Mouse (Mus musculus) forebrain, embryonic 16.5 days (tissue): ENCODE data around the gene Slc12a1. TPM values are rescaled to one million over a fixed set of nuclear protein-coding genes. Genes with fewer than 3 reads are reported as not detected.

Experiments used
- ATAC-seq: fragments of 200-750 bp; cut with Nextera tagmentation; 2 replicates; pipeline ENCODE4 v1.8.0; 2017; ENCODE audit warnings: mild to moderate bottlenecking, moderate library complexity
- H3K27ac ChIP-seq: fragments of 300-500 bp; sonication (generic); 2 replicates; pipeline ENCODE4 v1.5.1; 2014; ENCODE audit warnings: low read length, control low read depth
- H3K27me3 ChIP-seq: fragments of 300-500 bp; sonication (generic); replicated peaks from 2 replicates; pipeline ENCODE4 v1.6.1; 2014; ENCODE audit warnings: low read length; ENCODE audit not compliant: control insufficient read depth, insufficient read depth
- H3K36me3 ChIP-seq: fragments of 300-500 bp; sonication (generic); 2 replicates; pipeline ENCODE4 v1.6.1; 2014; ENCODE audit not compliant: control insufficient read depth, insufficient read depth
- H3K4me1 ChIP-seq: fragments of 300-500 bp; sonication (generic); replicated peaks from 2 replicates; pipeline ENCODE4 v1.6.1; 2014; ENCODE audit warnings: low read length; ENCODE audit not compliant: control insufficient read depth, insufficient read depth
- H3K4me2 ChIP-seq: fragments of 300-500 bp; sonication (generic); 2 replicates; pipeline ENCODE4 v1.6.1; 2014; ENCODE audit warnings: mild to moderate bottlenecking, low read length, control low read depth
- H3K4me3 ChIP-seq: fragments of 300-500 bp; sonication (generic); replicated peaks from 2 replicates; pipeline ENCODE4 v1.5.1; 2014; ENCODE audit warnings: mild to moderate bottlenecking, low read length, control low read depth
- H3K9ac ChIP-seq: fragments of 300-500 bp; sonication (generic); replicated peaks from 2 replicates; pipeline ENCODE4 v1.6.1; 2014; ENCODE audit warnings: low read depth, low read length, control low read depth
- H3K9me3 ChIP-seq: fragments of 300-500 bp; sonication (generic); 2 replicates; pipeline ENCODE4 v1.6.1; 2016; ENCODE audit warnings: low read length; ENCODE audit not compliant: control insufficient read depth
- WGBS: fragments of 180-500 bp; shearing (Covaris S2); extraction: QIAGEN DNeasy Blood & Tissue Kit; methylation state at CpG from one replicate; pipeline ENCODE4 v1.1.7; 2014; 5-methylcytosine and 5-hydroxymethylcytosine counted together
- polyA plus RNA-seq: library from polyadenylated mRNA; unstranded; fragments of >200 nt; fragmentation: Nextera tagmentation; extraction: Ambion mirVana; gene quantifications from 2 replicates; pipeline ENCODE4 v1.2.1, GENCODE M21; 2015

Gene Slc12a1
- polyA plus RNA-seq, 1 experiment from 2014 or later: 0.04 TPM

- no peaks in the 10 kb centered on the region for H3K27me3 ChIP-seq
- no peak overlapping the region for H3K27ac ChIP-seq
- WGBS: 84% methylated on average over 14 of the region's 14 CpGs
- peaks cover 3% of the 10 kb centered on the region; the same call in 1 of the 2 replicates for H3K9me3 ChIP-seq
- H3K36me3 ChIP-seq: peaks cover 12% of the 10 kb centered on the region
- no peak for ATAC-seq
- H3K4me3 ChIP-seq: no peak overlapping the region
- H3K4me2 ChIP-seq: no peak overlapping the region
- peaks cover 4% of the 10 kb centered on the region for H3K4me1 ChIP-seq
- H3K9ac ChIP-seq: no peak overlapping the region
These were observed 107.2 kb downstream of the Slc12a1 start for GRCm38 (mm10) chr2:125259230-125260120.

- H3K9ac ChIP-seq: no peak overlapping the region
- ATAC-seq: no peak
- H3K4me1 ChIP-seq: peaks cover 4% of the 10 kb centered on the region
- WGBS: 85% methylated on average over 2 of the region's 2 CpGs
- no peak overlapping the region for H3K4me2 ChIP-seq
- peaks cover 9% of the 10 kb centered on the region for H3K36me3 ChIP-seq
- H3K27ac ChIP-seq: no peak overlapping the region
- no peaks in the 10 kb centered on the region for H3K27me3 ChIP-seq
- H3K9me3 ChIP-seq: no peaks in the 10 kb centered on the region
- no peak overlapping the region for H3K4me3 ChIP-seq
These were observed 108.0 kb downstream of the Slc12a1 start for GRCm38 (mm10) chr2:125260326-125260725.

- Histone ChIP-seq H3K4me2 (no peak overlapping the region), H3K27ac (no peak overlapping the region), H3K4me3 (no peak overlapping the region), H3K36me3 (no peaks in the 10 kb centered on the region), H3K4me1 (peaks cover 4% of the 10 kb centered on the region), H3K9ac (no peak overlapping the region), H3K27me3 (no peaks in the 10 kb centered on the region), H3K9me3 (no peaks in the 10 kb centered on the region)
- WGBS: 23% methylated on average over 5 of the region's 5 CpGs
- ATAC-seq: no peak
These were observed 110.8 kb downstream of the Slc12a1 start for GRCm38 (mm10) chr2:125263056-125263455.

- Histone ChIP-seq H3K9me3 (no peaks in the 10 kb centered on the region), H3K27ac (no peak overlapping the region), H3K27me3 (no peaks in the 10 kb centered on the region), H3K36me3 (no peaks in the 10 kb centered on the region), H3K4me1 (peaks cover 4% of the 10 kb centered on the region), H3K9ac (no peak overlapping the region), H3K4me2 (no peak overlapping the region), H3K4me3 (no peak overlapping the region)
- 20% methylated on average over 9 of the region's 9 CpGs for WGBS
- no peak for ATAC-seq
These were observed 111.4 kb downstream of the Slc12a1 start for GRCm38 (mm10) chr2:125263753-125264152.

- H3K4me2 ChIP-seq: no peak overlapping the region
- no peaks in the 10 kb centered on the region for H3K36me3 ChIP-seq
- no peak for ATAC-seq
- H3K4me3 ChIP-seq: no peak overlapping the region
- H3K9ac ChIP-seq: no peak overlapping the region
- H3K4me1 ChIP-seq: peaks cover 4% of the 10 kb centered on the region
- H3K27ac ChIP-seq: no peak overlapping the region
- H3K27me3 ChIP-seq: no peaks in the 10 kb centered on the region
- 80% methylated on average over 1 of the region's 1 CpGs for WGBS
- H3K9me3 ChIP-seq: 0 out of 2 replicates have a peak, but pooled peaks cover 2% of the 10 kb centered on the region
These were observed 116.6 kb downstream of the Slc12a1 start for GRCm38 (mm10) chr2:125268876-125269275.

- H3K27ac ChIP-seq: no peak overlapping the region
- H3K9ac ChIP-seq: no peak overlapping the region
- 0 out of 2 replicates have a peak, but pooled peaks cover 2% of the 10 kb centered on the region for H3K9me3 ChIP-seq
- ATAC-seq: no peak
- no peak overlapping the region for H3K4me2 ChIP-seq
- H3K27me3 ChIP-seq: no peaks in the 10 kb centered on the region
- no peaks in the 10 kb centered on the region for H3K36me3 ChIP-seq
- H3K4me3 ChIP-seq: no peak overlapping the region
- no peaks in the 10 kb centered on the region for H3K4me1 ChIP-seq
- WGBS: 68% methylated on average over 5 of the region's 5 CpGs
These were observed 123.3 kb downstream of the Slc12a1 start for GRCm38 (mm10) chr2:125275617-125276016.

GRCm38 (mm10) chr2:125276692-125277091 is 124.4 kb downstream of the Slc12a1 start:
- Histone ChIP-seq H3K27me3 (no peaks in the 10 kb centered on the region), H3K27ac (no peak overlapping the region), H3K36me3 (no peaks in the 10 kb centered on the region), H3K4me3 (no peak overlapping the region), H3K4me2 (no peak overlapping the region), H3K9me3 (0 out of 2 replicates have a peak, but pooled peaks cover under 1% of the 10 kb centered on the region), H3K4me1 (no peaks in the 10 kb centered on the region), H3K9ac (no peak overlapping the region)
- no peak for ATAC-seq
- 91% methylated on average over 5 of the region's 5 CpGs for WGBS

GRCm38 (mm10) chr2:125278474-125278873 is 126.2 kb downstream of the Slc12a1 start:
- no peak for ATAC-seq
- Histone ChIP-seq H3K4me2 (no peak overlapping the region), H3K9ac (no peak overlapping the region), H3K4me1 (no peaks in the 10 kb centered on the region), H3K4me3 (no peak overlapping the region), H3K27ac (no peak overlapping the region), H3K9me3 (no peaks in the 10 kb centered on the region), H3K27me3 (no peaks in the 10 kb centered on the region), H3K36me3 (no peaks in the 10 kb centered on the region)
- WGBS: 79% methylated on average over 7 of the region's 7 CpGs
